Mouse (Mus musculus) MN1 (cell line): Measurements from ENCODE around the gene Arfrp1.

Experiments used
- DNase-seq: peaks from one replicate; pipeline ENCODE4 v3.0.0-alpha.2; 2016; ENCODE audit warnings: low spot score

Arfrp1 gene

GRCm38 (mm10) chr2:181377230-181377629 is 12.0 kb upstream of the Arfrp1 start:
- no peak for DNase-seq

- peak; percentile 49 for DNase-seq
Measured at GRCm38 (mm10) chr2:181375787-181376186, 10.6 kb upstream of the Arfrp1 start.

- no peak for DNase-seq
Measured at GRCm38 (mm10) chr2:181370001-181370400, 4.8 kb upstream of the Arfrp1 start.

- peak; percentile 51 for DNase-seq
Measured at GRCm38 (mm10) chr2:181365655-181366075, 461 bp upstream of the Arfrp1 start.

GRCm38 (mm10) chr2:181364487-181364859 is 731 bp downstream of the Arfrp1 start:
- DNase-seq = peak; percentile 14

GRCm38 (mm10) chr2:181363946-181364345 is 1.3 kb downstream of the Arfrp1 start:
- no peak for DNase-seq

DNA sequence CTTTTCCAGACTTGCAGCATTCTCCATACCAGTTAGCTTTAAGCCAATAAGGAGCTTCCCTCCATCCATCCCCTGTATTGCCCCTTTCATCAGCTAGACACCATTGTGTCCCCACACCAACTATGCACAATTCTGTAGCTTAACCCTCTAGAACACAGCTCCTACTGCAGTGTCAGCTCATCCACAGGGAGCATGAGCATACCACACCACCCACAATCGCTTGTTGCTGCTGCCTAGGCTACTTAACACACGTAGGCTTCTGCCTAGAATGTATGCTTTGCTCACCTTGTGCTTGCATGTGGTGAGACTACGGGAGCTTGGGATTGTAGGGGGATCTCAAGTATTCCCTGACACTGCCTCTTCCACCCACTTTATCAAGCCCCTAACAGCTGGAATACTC is 8.4 kb downstream of the Arfrp1 start:
- DNase-seq = no peak

- DNase-seq = no peak
Measured at GRCm38 (mm10) chr2:181342766-181343165, 22.4 kb downstream of the Arfrp1 start.

- DNase-seq = no peak
Measured at GRCm38 (mm10) chr2:181340426-181340825, 24.8 kb downstream of the Arfrp1 start.

DNA sequence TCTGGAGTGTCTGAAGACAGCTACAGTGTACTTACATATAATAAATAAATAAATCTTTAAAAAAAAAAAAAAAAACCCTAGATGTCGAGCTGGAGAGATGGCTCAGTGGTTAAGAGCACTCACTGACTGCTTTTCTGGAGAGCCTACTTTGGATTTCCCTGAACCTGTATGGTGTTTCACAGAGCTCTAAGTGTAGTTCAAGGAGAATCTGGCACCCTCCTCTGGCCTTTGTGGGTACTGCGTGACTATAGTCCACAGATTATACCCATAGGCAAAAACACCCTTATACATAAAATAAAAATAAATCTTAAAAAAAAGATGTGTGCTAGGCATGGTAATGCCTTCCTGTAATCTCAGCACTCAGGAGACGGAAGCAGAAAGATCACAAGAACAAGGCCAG is 31.2 kb downstream of the Arfrp1 start:
- peak; percentile 80 for DNase-seq

GRCm38 (mm10) chr2:181332542-181332941 is 32.7 kb downstream of the Arfrp1 start:
- DNase-seq = no peak

GRCm38 (mm10) chr2:181326098-181326497 is 39.1 kb downstream of the Arfrp1 start:
- DNase-seq = no peak

GRCm38 (mm10) chr2:181322136-181322535 is 43.1 kb downstream of the Arfrp1 start:
- no peak for DNase-seq

DNA sequence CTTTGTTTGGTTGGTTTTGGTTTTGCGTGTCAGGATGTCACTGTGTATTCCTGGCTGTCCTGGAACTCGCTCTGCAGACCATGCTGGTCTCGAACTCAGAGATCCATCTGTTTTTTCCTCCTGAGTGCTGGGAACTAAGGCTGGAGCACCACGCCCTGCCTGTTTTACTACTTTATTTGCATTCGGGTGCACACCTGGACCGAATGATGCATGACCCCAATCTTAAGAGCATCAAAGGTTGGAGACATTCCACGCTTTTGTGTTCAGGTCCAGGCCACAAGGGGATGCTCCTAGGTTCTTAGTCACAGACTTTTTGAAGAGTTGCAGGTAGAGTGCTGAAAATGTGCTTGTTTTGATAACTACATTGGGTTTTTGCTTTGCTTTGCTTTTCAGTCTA is 45.1 kb downstream of the Arfrp1 start:
- DNase-seq = no peak

GRCm38 (mm10) chr2:181319248-181320102 is 45.7 kb downstream of the Arfrp1 start, which contains the start of gene Rtel1:
TSS of gene Rtel1 (plus strand) at chr2:181319739.
- peak; percentile 95 for DNase-seq

GRCm38 (mm10) chr2:181314080-181314810 is 51.0 kb downstream of the Arfrp1 start, which contains the start of gene Stmn3:
TSS of gene Stmn3 (minus strand) at chr2:181314500.
- peak; percentile 78 for DNase-seq

DNA sequence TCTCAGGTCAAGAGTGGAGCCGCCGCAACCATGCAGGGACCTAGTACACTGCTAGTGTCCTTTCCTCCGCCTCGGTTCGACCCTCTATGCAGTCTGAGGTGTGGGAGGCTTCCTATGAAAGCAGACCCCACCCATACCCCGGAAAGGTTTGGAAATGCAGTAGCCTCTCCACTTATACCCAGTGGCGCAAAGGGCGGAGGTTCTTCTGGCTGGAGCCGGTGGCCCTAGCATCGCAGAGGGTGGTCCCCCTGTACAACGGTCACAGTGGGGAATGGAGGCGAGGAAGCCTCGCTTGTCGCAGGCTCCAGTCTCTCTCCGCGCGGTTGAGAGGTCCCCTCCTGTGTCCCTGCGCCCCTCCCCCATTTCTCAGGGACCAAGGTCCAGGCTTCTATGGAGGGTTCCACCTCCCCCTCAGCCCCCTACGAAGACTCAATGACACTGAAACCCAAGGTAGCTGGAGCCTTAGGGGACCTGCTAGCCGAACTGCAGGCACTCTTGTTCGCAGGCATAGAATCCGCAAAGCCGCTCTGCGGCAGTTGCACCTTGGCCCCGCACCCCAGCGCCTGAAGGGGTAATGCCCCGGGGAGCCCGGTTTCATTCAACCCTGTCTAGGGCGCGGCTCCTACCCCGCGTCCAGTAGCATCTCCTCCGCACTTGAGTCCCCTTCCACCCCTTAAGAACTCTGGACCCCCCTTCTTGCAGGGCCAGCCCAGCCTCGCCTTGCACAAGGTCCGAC is 51.7 kb downstream of the Arfrp1 start:
- DNase-seq = peak; percentile 50

GRCm38 (mm10) chr2:181313006-181313343 is 52.2 kb downstream of the Arfrp1 start:
- DNase-seq = no peak

- DNase-seq = no peak
Measured at GRCm38 (mm10) chr2:181312435-181312834, 52.8 kb downstream of the Arfrp1 start.
